Mouse (Mus musculus): ENCODE data around the gene Mtcl1. TPM values are rescaled to one million over a fixed set of nuclear protein-coding genes. Genes with fewer than 3 reads are reported as not detected.
A peak's percentile ranks its signal among the peaks of the same experiment; 100 is the strongest.

Mtcl1 gene
- total and polyA plus RNA-seq, 2 experiments from 2014 or later: 0.57 to 5.6 TPM

DNA sequence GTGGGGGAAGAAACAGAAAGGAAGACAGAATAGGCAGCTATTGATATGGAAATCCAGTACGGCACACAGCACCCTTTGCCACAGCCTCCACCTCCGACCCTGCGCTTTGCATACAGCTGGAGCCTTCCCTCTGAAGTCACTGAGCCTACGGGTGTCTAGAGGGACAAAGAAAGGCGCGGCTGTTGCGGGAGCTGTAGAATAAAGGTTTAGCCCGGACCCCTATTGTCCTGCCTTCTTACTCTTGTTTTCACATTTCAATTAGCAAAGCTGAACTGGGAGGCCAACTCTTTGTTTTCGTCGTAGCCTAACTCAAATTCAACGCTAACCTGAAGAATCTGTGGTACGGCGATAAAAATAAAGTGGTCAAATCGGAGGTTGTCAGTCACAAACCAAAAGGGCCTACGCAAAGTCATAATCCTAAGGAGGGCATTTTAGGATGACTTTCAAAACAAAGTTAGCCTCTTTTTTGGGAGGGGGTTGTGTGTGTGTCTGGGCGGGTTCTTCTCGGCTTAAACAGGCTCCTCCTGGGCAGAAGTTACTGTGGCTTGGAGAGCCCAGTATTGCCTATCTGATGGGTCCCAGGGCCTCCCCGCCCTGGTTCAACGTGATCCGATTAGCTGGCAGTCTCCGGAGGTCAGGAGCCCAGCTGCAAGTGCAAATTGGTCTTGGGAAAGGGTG is 30.4 kb upstream of the Mtcl1 start:
- WGBS: 14% methylated on average over 21 of the region's 21 CpGs
- Histone ChIP-seq H3K9me3 (replicated peaks; ENCODE audit: control insufficient read depth, low read length) (no peaks in the 10 kb centered on the region), H3K36me3 (replicated peaks; ENCODE audit: control insufficient read depth, insufficient read depth, low read length) (no peaks in the 10 kb centered on the region), H3K9ac (replicated peaks; ENCODE audit: low read depth, low read length) (0 out of 2 replicates have a peak overlapping the region, but pooled peaks have one; percentile 1), H3K4me1 (ENCODE audit: control insufficient read depth, insufficient read depth) (no peaks in the 10 kb centered on the region), H3K27ac (ENCODE audit: low read depth) (no peak overlapping the region), H3K4me3 (ENCODE audit: low read depth, low read length) (peak overlapping the region; percentile 28), H3K27me3 (ENCODE audit: control insufficient read depth, insufficient read depth, low read length) (peaks cover 1% of the 10 kb centered on the region; the same call in 1 of the 2 replicates), H3K4me2 (ENCODE audit: low read depth, low read length) (peak overlapping the region; percentile 57)
- TF ChIP-seq EP300 (IDR thresholded peaks at IDR 0.05; ENCODE audit: low read depth) (no peak), CTCF (IDR thresholded peaks at IDR 0.05; ENCODE audit: low read depth) (no peak)
- ATAC-seq (ENCODE audit: insufficient read depth, low read depth) (no peak; the same call in 1 of the 2 replicates), DNase-seq (ENCODE audit: low spot score) (no peak)

DNA sequence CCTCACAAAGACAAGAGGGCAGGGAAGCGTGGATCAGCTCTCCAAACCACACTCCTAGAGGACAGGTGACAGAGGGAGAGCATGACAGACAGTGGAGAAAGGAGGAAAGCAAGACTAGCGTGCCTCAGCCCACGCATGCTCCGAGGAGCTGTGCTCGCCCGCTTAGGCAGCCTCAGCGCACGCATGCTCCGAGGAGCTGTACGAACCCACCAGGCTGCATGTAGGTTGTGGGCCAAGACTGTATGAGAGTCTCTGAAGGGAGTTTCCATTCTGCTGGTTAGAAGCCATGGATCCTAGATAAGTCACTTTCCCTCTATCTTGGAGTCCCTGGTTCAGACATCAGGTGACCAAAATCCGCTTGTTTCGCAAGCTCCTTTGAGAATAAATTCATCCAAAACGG is 29.8 kb upstream of the Mtcl1 start:
- Histone ChIP-seq H3K9me3 (replicated peaks; ENCODE audit: control insufficient read depth, low read length) (0 out of 2 replicates have a peak, but pooled peaks cover 3% of the 10 kb centered on the region), H3K27me3 (ENCODE audit: control insufficient read depth, insufficient read depth, low read length) (no peaks in the 10 kb centered on the region; the same call in 1 of the 2 replicates), H3K9ac (replicated peaks; ENCODE audit: low read depth, low read length) (0 out of 2 replicates have a peak overlapping the region, but pooled peaks have one; percentile 1), H3K36me3 (replicated peaks; ENCODE audit: control insufficient read depth, insufficient read depth, low read length) (no peaks in the 10 kb centered on the region), H3K27ac (ENCODE audit: low read depth) (no peak overlapping the region), H3K4me3 (ENCODE audit: low read depth, low read length) (peak overlapping the region; percentile 28), H3K4me1 (ENCODE audit: control insufficient read depth, insufficient read depth) (no peaks in the 10 kb centered on the region), H3K4me2 (ENCODE audit: low read depth, low read length) (peak overlapping the region; percentile 57)
- WGBS: 20% methylated on average over 13 of the region's 13 CpGs
- ATAC-seq (ENCODE audit: insufficient read depth, low read depth) (peak; percentile 60), DNase-seq (ENCODE audit: low spot score) (no peak)
- TF ChIP-seq CTCF (IDR thresholded peaks at IDR 0.05; ENCODE audit: low read depth) (no peak), EP300 (IDR thresholded peaks at IDR 0.05; ENCODE audit: low read depth) (no peak)

DNA sequence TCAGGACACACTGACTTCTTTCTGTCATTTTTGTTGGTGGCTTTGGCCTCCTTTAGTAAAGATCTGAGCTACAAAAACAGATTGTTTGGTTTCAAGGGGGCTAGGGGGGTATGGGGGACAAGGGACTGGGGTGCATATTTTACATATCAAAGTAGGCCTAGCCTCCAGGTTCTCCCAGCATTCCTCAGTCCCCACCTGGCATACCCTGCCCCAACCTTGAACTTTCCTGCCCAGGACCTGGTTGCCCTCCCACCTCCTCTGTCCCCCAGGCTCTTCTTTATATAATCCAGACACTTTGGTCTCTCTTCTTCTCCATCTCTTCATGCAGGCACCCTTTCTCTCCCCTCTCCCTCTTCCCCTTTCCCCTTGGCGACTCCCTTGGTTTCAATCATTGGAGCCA is 23.7 kb upstream of the Mtcl1 start:
- Histone ChIP-seq H3K4me3 (ENCODE audit: low read depth, low read length) (no peak overlapping the region), H3K9me3 (replicated peaks; ENCODE audit: control insufficient read depth, low read length) (0 out of 2 replicates have a peak, but pooled peaks cover 4% of the 10 kb centered on the region), H3K9ac (replicated peaks; ENCODE audit: low read depth, low read length) (no peak overlapping the region), H3K4me1 (ENCODE audit: control insufficient read depth, insufficient read depth) (no peaks in the 10 kb centered on the region), H3K4me2 (ENCODE audit: low read depth, low read length) (no peak overlapping the region), H3K27ac (ENCODE audit: low read depth) (no peak overlapping the region), H3K36me3 (replicated peaks; ENCODE audit: control insufficient read depth, insufficient read depth, low read length) (no peaks in the 10 kb centered on the region), H3K27me3 (ENCODE audit: control insufficient read depth, insufficient read depth, low read length) (no peaks in the 10 kb centered on the region)
- ATAC-seq (ENCODE audit: insufficient read depth, low read depth): no peak
- WGBS: 94% methylated on average over 1 of the region's 1 CpGs
- no peak for TF ChIP-seq EP300 (IDR thresholded peaks at IDR 0.05; ENCODE audit: low read depth)
- TF ChIP-seq CTCF (IDR thresholded peaks at IDR 0.05; ENCODE audit: low read depth): no peak
- no peak for DNase-seq (ENCODE audit: low spot score)

DNA sequence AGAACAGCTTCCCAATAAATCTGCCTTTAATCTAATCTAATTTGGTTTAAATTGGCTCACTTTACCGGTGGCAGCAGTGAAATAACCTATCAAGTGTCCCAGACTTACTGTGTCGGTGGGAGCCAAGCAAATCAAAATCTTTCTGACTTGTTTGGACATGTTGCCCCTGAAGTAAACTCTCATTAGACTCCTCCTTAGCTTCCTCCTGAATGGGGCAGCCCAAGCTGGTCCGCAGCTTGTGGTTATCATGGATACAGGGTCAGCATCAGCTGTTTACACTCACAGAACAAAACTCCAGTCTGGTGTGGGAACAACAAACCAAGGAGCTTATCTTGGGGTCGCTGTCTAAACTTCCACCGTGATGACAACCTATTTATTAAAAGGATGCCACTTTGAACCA is 22.2 kb upstream of the Mtcl1 start:
- Histone ChIP-seq H3K36me3 (replicated peaks; ENCODE audit: control insufficient read depth, insufficient read depth, low read length) (no peaks in the 10 kb centered on the region), H3K4me1 (ENCODE audit: control insufficient read depth, insufficient read depth) (no peaks in the 10 kb centered on the region), H3K4me2 (ENCODE audit: low read depth, low read length) (no peak overlapping the region), H3K27ac (ENCODE audit: low read depth) (no peak overlapping the region), H3K9ac (replicated peaks; ENCODE audit: low read depth, low read length) (no peak overlapping the region), H3K4me3 (ENCODE audit: low read depth, low read length) (no peak overlapping the region), H3K27me3 (ENCODE audit: control insufficient read depth, insufficient read depth, low read length) (no peaks in the 10 kb centered on the region), H3K9me3 (replicated peaks; ENCODE audit: control insufficient read depth, low read length) (0 out of 2 replicates have a peak, but pooled peaks cover 4% of the 10 kb centered on the region)
- 51% methylated on average over 5 of the region's 5 CpGs for WGBS
- no peak for ATAC-seq (ENCODE audit: insufficient read depth, low read depth)
- TF ChIP-seq EP300 (IDR thresholded peaks at IDR 0.05; ENCODE audit: low read depth) (no peak), CTCF (IDR thresholded peaks at IDR 0.05; ENCODE audit: low read depth) (no peak)
- no peak for DNase-seq (ENCODE audit: low spot score)

DNA sequence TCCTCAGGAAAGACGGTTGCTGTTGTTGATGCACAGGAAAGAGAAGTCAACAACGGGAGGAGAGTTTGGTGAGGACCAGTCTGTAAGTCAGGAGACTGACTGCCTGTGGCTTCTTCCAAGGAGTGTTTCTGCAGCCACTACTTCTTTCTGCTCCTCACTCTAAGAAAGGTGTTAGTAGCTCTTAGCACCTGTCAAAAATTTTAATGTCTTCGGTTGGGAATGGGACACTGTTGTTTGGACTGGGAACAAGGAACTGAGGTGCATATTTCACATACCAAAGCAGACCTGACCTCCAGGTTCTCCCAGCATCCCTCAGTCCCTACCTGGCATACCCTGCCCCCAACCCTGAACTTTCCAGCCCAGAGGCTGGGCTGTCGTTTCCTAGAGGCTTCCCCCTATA is 21.7 kb upstream of the Mtcl1 start:
- Histone ChIP-seq H3K4me3 (ENCODE audit: low read depth, low read length) (no peak overlapping the region), H3K27me3 (ENCODE audit: control insufficient read depth, insufficient read depth, low read length) (no peaks in the 10 kb centered on the region), H3K9ac (replicated peaks; ENCODE audit: low read depth, low read length) (no peak overlapping the region), H3K36me3 (replicated peaks; ENCODE audit: control insufficient read depth, insufficient read depth, low read length) (no peaks in the 10 kb centered on the region), H3K4me1 (ENCODE audit: control insufficient read depth, insufficient read depth) (no peaks in the 10 kb centered on the region), H3K9me3 (replicated peaks; ENCODE audit: control insufficient read depth, low read length) (0 out of 2 replicates have a peak, but pooled peaks cover 4% of the 10 kb centered on the region), H3K4me2 (ENCODE audit: low read depth, low read length) (no peak overlapping the region), H3K27ac (ENCODE audit: low read depth) (no peak overlapping the region)
- DNase-seq (ENCODE audit: low spot score): no peak
- TF ChIP-seq CTCF (IDR thresholded peaks at IDR 0.05; ENCODE audit: low read depth) (no peak), EP300 (IDR thresholded peaks at IDR 0.05; ENCODE audit: low read depth) (no peak)
- 61% methylated on average over 4 of the region's 4 CpGs for WGBS
- no peak for ATAC-seq (ENCODE audit: insufficient read depth, low read depth)

Data from heart, postnatal 0 days (tissue).